Mouse (Mus musculus) adrenal gland, adult 8-10 months (tissue): ENCODE measurements around the gene Sik2. TPM values are rescaled to one million over a fixed set of nuclear protein-coding genes. Genes with fewer than 3 reads are reported as not detected.

Experiments
- DNase-seq: peaks from one replicate; pipeline ENCODE4 v3.0.0; 2022
- total RNA-seq, 4 experiments: library from RNA; stranded (reverse); gene quantifications; 2 replicates each; pipeline ENCODE4 v1.2.4; 2022

Gene Sik2
- total RNA-seq = 10 to 100 TPM; 58.6 to 85.4 (median 73.7) TPM

DNA sequence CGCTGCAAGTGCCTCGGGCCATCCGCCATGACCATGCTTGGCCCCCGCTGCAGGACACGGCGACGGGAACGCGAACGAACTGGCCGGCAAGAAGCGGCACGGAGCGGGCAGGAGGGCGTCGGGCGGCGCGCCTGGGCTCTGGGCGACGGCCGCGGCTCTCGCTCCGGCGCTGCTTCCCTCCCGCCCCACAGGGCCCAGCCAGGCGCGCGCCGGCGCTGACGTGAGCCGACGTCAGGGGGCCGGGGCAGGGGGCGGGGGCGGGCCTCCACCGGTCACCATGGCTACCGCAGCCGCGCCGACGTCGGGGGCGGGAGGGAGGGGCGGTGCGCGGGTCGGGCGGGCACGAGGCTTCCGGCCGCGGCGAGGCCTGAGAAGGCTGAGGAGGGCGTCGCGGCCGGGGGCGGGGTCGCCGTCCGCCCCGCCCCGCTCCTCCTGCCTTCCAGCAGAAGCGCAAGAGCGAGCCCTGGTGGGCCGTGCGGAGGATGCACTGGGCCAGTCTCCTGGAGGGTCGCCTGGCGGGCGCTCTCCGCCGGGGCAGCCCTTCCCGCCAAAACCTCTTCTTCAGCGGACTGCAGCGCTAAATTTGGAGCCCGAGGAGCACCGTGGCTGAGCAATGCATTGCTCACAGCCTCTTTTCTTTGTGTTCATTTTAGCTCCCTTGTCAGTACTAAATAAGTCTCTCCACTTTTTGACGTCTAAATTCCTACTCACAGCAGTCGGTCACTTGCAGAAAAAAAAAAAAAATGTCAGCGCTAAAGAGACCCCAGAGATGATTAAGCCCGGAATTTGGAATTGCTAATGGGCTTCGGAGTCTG lies at the start of gene Sik2:
Sik2 (minus strand) TSS at position 233 of the 815 bp plus-strand sequence.
- peak; percentile 84 for DNase-seq

DNA sequence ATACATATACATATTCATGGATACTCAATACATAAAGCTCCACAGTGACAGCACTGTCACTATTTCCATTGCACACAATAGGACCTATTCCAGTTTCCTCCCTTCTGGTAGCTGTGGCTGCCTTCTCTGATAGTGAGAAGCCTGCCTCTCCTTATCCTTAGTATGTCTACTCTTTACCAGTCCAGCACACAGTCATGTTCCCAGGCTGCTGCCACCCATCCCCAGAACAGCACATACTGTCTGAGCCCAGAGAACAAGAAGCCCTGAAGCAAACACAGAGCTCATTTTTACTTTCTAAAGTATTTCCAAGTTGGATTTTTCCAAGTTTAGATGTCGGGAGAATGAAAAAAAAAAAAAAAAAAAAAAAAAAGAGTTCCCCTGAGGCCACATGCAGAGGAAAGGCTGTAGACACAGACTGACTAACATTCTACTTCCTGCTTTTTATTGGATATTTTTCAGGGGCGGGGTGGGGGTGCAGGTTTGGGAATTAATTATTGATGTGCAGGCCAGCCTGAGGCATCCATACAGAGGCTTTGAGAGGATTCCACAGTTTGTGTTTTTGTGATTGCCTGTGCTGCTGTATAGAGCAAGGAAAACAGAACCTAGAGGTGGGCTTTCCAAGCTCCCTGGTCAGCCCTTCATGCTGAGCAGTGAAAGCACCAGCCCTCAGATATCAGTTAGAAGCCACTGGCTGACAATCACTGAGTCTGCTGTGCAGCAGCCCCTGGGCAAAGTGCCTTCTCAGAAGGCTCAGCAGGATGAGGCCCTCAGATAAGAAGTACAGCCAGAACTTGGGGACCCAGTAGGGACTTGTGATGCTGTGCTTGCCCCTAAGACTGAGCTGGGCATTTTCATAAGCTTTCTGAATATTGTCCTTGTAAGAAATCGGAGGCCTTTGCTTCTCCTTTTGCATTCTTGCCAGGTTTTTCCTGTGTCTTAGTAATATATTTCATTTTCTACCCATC lies 47.8 kb upstream of the Sik2 start:
- no peak for DNase-seq

DNA sequence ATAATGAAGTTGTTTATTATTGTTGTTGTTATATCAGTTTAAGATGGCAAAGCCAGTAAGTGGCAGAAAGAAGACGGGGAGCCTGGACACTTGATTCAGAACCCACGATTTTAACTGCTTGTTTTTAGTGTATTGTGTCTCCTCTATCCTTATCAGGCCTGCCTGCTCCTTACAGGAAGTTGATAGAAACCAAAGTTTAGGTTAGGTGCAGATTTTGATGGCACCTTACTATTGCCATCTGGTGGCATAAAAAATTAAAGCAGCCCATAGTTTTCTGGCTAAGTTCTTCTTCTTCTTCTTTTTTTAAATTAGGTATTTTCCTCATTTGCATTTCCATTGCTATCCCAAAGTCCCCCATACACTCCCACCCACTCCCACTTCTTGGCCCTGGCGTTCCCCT lies 43.3 kb upstream of the Sik2 start:
- no peak for DNase-seq

DNA sequence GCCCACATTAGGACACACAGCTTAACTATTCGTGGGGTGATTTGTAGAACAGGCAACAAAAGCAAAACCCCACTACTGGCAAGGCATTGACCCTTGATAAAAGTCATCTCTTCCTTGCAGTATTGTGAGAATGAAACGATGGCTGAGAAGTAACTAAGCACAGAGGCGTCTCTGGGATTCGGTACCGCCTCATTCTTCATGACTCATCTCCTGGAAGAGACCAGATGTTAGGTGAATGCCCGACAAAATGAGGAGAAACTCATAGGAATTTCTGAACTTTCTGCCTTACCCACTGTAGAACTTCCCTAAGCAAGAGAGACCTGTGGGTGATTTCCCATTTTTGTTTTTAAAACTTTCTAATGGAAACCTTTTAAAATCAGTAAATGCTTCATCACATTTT lies 33.3 kb upstream of the Sik2 start:
- DNase-seq = no peak

DNA sequence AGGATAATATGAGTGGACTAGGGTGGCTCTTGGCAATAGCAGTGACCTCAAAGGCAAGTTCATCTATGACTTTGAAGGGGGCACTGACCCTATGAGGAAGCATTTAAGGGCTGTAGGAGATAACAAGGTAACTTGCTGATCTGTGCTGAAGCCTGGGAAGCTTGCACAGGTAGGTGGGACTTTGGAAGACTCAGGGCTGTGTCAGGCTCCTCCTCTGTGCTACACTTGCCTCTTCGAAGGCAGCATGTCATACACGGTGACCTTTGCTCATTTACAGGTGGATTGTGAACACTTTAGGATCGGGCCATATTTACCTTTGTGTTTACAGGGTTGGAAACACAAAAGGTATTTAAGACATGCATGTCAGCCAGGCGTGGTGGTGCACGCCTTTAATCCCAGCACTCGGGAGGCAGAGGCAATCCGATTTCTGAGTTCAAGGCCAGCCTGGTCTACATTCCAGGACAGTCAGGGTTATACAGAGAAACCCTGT lies 32.7 kb upstream of the Sik2 start:
- no peak for DNase-seq

DNA sequence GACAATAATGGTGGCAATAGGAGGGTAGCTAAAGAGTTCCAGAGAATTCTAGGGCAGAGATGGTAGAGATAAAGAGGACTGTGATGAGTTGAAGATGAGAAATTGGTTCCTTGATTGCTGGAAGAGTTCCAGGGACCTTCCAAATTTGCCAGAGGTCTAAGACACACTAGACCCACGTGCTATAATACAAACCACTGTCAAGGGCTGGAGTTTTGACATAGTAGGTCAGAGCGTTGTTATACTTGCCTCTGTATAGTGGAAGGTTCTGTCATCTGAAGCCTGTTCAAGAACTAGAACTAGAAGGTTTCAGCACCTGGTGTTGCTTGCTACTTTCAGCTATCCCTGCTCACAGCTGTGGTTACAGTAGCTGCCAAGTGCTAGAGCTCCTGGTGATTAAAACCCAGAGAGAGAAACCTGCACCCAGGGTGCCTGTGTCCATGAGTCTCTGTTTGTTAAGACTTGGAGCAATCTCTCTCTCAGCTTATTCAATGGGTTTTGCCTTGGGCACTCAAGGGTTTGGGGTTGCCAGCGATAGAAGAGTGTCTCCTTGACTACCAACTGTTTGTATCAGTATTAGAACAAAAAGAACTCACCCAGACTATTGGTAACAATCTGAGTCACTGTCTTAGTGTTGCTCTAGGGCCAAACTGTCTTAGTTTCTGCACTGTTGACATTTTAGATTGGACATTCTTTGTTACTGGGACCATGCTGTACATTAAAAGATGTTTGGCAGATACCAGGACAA lies 24.1 kb upstream of the Sik2 start:
- DNase-seq = no peak

DNA sequence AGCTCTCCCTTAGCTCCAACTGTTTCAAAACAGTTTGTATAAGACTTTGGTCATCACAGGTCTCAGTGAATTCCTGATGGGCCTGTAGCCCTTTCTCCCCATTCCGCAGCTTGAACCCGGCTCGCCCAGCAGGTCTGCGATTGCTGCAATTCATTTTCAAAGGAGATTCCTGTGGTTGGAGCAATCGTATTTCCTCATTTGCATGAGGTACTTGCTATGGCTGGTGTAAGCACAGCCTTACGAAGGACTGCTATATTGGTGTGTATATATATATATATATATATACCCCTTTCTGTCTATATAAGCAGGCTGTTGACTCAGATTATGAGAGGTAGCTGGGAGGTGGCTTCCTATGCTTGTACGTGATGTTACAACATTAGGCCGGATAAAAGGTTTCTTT lies 23.4 kb upstream of the Sik2 start:
- no peak for DNase-seq

DNA sequence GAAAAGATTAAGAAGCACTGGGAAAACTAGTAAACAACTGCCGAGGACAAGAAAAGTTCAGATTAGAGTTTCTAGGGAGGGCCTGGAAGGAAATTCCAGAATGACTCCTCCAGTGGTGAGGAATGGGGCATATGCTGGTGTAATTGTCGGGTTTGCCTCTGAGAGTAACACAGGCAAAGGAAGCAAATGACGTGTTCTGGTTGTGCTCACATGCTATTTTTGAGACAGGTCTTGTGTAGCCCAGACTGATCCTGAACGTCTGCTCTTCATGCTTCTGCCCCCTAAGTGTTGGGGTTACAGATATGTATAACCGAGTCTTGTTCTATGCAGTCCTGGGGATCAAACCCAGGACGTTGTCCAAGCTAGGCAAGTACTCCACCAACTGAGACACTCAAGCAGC lies 22.7 kb upstream of the Sik2 start:
- no peak for DNase-seq

DNA sequence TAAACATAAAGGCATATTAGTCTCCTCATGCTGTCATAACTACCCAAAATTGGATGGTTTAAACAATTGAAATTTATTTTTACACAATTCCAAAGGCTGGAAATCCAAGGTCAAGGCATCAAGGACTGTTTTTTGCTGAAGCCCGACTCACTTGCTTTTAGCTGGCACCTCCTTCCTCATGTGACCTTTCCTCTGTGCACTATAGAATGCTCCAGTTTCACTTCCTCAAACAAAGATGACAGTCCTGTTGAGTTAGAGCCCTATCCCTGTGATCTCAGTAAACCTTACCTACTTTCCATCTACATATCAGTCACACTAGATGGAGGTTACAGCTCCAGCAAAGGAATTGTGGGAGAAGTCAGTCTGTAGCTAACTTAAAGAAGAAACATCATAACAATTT lies 21.3 kb upstream of the Sik2 start:
- no peak for DNase-seq

DNA sequence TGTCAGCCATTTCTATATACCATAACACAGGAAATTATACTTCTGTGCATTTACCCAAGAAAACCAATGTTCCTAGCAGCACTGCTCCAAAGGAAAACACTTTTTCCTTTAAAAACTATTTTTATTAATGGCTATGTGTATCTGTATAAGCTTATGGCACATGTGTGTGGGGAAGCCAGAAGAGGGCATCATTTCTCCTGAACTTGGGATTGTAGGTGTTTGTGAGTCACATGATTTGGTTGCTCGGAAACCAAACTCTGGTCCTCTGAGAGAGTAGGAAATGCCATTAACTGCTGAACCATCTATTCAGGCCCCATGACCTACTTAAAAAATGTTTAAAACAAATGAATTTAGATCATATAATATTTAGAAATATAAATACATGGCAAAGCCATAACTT lies 18.1 kb upstream of the Sik2 start:
- no peak for DNase-seq

DNA sequence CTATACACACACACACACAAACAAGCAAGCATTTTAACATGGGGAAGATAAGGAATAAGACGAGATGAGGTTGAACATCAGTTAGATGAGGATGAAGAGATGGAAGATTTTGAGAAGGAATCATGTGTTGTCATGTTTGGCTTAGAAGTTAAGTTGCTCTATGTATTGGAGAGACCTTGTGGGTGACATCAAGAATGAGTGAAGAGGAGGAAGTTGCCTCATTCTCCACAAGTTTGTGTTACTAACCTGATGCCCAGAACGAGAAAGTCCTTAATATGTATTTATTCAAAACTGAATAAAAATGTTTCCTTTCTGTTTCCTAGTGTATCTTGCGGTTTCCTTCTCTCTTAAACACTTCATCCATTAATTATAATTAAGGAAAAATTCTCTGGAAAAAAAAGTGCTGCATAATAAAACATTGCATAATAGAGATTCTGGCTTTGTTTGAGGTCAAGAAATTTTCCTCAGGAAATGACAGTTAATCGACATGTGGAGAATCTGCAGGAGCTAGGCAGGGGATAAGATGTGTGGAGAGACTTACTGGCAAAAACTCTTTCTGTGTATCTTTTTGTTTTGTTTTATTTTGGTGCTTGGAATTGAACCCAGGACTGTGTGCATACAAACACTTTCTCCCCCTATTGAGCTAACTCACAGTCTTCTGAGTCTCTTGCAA lies 12.4 kb upstream of the Sik2 start:
- no peak for DNase-seq

DNA sequence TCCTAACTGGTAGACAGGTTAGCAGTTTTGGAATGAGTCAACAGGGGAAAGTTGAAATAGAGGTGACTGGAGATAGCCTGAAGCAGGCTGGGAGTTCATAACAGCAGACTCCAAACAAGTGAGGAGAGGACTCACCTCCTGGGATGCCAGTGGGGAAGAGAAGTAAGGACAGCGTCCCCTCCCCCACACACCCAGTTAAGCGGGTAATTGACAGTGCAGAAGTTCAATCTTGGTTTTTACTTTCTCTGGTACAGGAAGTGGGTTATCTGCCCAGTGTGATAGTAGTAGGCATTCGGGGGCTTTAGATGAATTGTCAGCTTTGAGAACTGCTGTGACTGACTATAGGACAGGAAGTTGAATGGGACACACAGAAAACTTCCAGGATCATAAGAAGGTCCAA lies 11.5 kb upstream of the Sik2 start:
- DNase-seq = no peak

DNA sequence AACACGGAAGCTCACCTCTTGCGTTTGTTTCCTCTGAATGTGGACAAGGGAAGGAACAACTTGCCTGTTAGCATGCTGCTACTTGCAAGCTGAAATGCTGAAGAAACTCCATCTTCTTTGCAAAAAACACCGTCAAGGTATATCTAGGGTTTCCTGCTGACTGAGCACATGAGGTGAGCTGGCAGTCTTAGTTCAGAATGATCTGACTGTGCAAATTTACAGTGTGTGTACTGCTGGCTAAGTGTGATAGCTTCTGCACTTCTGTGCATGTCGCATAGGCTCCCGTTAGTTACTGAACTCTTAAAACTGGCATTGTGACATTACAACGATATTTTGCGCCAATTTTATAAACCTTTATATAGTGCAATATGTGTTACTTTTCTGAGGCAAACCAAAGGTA lies 10.8 kb upstream of the Sik2 start:
- DNase-seq = no peak

DNA sequence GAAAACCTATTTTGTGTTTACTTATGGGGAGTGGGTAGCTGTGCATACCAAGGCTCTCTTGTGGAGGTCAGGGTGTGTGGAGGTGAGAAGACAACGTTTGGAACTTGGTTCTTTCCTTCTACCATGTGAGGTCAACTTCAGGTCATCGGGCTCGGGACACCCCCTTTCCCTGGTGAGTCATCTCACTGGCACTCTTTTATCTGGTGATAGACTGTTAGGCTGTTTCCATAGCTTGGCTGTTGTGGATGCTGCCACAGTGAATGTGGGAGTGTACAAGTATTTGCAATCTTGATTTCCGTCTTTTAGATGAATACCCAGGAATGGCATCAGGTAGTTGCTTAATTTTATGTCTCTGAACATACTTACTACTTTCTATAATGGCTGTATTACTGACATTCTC lies 6.9 kb upstream of the Sik2 start:
- DNase-seq = no peak

DNA sequence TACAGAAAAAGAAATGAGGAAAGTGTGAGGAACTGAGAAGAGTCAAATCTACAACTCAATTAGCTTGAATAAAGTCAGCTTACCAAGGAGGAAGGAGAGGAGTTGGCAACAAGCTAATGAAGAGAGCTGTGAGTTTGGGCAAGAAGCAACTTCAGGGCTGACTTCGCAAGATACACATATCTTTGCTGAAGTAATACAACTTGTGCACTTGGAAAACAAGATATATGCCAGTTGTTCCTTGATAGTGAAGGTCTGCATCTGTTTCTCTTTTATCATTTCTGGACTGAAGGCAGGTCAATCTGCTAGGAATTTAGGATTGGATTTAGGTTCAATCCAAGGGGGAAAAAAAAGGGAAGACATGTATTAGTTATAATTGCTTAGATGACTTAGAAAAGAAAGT lies 4.8 kb upstream of the Sik2 start:
- DNase-seq = no peak

DNA sequence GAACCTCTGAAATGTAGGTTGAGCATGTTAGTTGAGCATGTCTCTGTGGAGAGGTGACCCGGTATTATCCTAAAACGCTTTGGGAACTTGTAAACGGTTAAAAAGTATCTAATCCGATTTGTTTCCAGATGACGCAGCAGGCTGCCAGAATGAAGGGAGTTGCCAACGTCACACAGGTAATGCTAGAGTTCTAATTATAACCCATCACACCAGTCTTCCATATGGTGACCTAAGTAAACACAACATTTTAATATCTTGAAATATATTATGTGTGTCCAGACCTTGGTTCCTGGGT lies 730 bp upstream of the Sik2 start:
- DNase-seq = peak; percentile 9

DNA sequence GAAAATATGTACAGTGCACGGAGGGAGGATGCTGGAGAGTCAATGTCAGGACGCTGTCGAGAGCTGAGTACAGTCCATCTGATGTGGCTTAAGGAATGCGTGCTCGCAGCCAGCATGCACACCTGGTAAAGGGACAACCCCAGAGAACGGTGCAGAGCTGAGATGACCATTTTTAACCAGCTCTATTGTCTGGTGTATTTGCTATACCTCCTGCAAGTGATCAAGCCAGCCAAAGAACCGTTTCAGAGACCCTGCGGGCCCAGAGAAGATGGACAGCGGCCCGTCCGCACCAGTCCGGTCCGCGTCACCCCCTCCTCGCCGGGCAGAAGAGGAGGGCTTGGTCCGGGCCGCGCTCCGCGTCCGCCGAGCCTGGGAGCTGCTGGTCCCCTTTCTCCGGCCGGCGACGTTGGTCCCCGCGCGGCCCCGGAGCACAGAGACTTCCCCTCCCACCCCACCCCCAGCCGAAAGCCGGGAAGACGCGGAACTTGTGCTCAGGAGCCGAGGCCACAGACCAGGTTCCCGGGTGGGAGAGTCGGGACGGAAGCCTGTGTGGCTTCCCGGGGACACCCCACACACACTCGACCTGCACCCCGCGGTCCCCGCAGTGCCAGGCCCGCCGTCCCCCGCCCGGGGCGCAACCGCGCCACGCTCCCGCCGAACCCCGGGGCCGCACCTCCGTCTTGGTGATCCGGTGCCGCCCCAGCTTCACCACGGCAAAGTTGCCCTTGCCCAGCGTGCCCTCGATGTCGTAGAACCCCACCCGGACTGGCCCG lies 619 bp downstream of the Sik2 start:
- DNase-seq = no peak

DNA sequence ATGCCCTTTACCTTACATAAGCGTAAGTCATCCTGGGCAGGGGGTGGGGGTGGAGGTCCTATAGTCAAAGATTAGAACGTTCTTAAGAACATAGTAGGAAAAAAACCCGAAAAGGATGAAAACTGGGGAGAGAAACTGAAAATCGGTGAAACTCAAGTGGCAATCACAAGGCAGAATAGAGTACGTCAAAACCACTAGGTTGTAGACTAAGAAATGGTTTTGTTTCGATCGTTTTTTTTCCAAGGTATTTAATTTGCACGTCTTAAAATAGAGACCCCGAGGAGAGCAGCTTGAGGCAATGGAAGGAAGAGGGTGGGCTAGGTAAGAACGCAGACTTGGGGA lies 1.2 kb downstream of the Sik2 start:
- DNase-seq = no peak

DNA sequence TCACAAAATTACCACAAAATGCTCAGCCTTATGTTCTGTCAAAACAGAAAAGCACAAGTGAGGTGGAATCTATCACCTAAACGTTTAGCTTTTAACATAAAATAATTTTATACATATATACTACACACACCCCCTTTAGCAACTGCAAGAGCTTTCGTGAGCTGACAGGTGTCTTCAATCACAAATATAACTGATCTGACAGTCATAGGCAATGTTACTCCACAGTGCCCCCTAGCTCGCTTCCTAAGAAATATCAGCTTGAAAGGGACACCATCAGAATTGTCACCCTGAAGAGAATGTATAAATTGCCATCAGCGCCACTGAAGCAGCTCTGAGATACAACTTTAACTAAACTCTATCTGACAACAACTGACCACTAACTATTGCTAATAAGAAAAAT lies 2.0 kb downstream of the Sik2 start:
- DNase-seq = peak; percentile 32

DNA sequence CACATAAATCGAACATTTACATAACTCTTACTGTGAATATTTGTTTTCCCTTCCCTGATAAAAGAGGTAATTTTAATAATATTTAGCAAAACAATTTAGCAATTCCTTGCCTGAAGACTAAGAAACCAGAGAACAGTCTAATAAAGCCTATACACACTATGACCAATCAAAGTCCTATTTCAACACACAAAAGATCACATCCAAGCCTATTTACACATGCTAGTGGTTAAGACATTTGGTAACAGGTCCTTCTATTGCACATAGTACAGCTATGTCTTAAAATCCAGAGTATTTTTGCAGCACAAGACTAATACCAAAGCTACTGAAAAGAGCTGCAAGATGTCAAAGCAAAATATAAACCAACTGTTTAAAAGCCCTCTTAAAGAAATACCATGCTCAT lies 4.8 kb downstream of the Sik2 start:
- no peak for DNase-seq

DNA sequence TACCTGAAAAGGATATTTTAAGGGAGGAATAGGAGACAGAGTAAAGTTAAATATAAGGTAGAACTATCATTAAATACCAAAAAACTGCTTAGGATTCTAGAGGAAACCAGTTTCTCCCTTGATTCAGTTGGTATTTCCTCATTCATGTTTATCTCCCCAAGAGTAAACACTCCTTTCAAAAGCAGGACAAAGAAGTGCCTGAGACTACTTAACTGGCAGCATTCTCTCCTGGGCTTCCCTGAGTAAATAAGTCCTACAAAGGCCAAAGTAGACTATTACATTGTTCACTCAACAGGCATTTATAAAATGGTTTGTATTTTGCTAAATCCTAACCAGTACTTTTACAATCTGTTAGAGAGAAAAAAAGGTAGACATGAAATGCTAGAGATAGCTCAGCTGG lies 22.2 kb downstream of the Sik2 start:
- DNase-seq = no peak

DNA sequence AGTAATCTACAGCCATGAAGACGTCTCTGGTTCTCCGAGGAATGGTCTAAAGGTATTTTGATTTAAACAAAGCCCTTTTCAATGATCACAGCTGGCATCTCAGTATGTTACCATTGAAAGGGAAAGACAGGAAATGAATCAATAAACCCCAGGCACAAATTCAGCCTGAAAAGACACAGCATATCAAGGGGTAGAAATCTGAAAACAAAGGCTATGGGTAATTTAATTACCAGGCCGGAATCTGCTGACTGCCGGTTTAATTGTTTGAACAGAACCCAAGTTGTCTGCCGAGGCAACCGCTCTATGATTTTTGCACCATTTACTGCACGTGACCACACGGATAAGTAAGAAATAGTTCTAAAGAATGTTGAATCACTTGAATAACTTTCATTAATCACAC lies 22.8 kb downstream of the Sik2 start:
- no peak for DNase-seq
